Mouse (Mus musculus) heart, embryonic 13.5 days (tissue): ENCODE measurements around the gene Ercc6. TPM values are rescaled to one million over a fixed set of nuclear protein-coding genes. Genes with fewer than 3 reads are reported as not detected.
A peak's percentile ranks its signal among the peaks of the same experiment; 100 is the strongest.

Experiments used
- ATAC-seq: fragments of 200-750 bp; cut with Nextera tagmentation; 2 replicates; pipeline ENCODE4 v1.8.0; 2017; ENCODE audit warnings: moderate TSS enrichment; ENCODE audit not compliant: insufficient number of reproducible peaks, low FRiP score, low TSS enrichment; ENCODE audit errors: extremely low read depth
- H3K27ac ChIP-seq: fragments of 300-500 bp; sonication (generic); replicated peaks from 2 replicates; pipeline ENCODE4 v1.5.1; 2015; ENCODE audit warnings: moderate library complexity, mild to moderate bottlenecking, inconsistent platforms
- H3K27me3 ChIP-seq: fragments of 300-500 bp; sonication (generic); replicated peaks from 2 replicates; pipeline ENCODE4 v1.6.1; 2015; ENCODE audit warnings: mild to moderate bottlenecking, inconsistent platforms
- H3K36me3 ChIP-seq: fragments of 300-500 bp; sonication (generic); 2 replicates; pipeline ENCODE4 v1.6.1; 2015; ENCODE audit warnings: mild to moderate bottlenecking, inconsistent platforms
- H3K4me1 ChIP-seq: fragments of 300-500 bp; sonication (generic); 2 replicates; pipeline ENCODE4 v1.6.1; 2015; ENCODE audit warnings: inconsistent platforms
- H3K4me2 ChIP-seq: fragments of 300-500 bp; sonication (generic); 2 replicates; pipeline ENCODE4 v1.6.1; 2015; ENCODE audit warnings: inconsistent platforms, mild to moderate bottlenecking, moderate library complexity
- H3K4me3 ChIP-seq: fragments of 300-500 bp; sonication (generic); 2 replicates; pipeline ENCODE4 v1.5.1; 2015; ENCODE audit warnings: moderate library complexity, mild to moderate bottlenecking, inconsistent platforms
- H3K9ac ChIP-seq: fragments of 300-500 bp; sonication (generic); 2 replicates; pipeline ENCODE4 v1.6.1; 2015; ENCODE audit warnings: inconsistent platforms, mild to moderate bottlenecking, moderate library complexity
- H3K9me3 ChIP-seq: fragments of 300-500 bp; sonication (generic); 2 replicates; pipeline ENCODE4 v1.6.1; 2016; ENCODE audit warnings: inconsistent platforms
- WGBS: fragments of 180-500 bp; shearing (Covaris S2); methylation state at CpG from one replicate; pipeline ENCODE4 v1.1.7; 2015; ENCODE audit warnings: mixed read lengths; 5-methylcytosine and 5-hydroxymethylcytosine counted together
- polyA plus RNA-seq: library from polyadenylated mRNA; unstranded; fragments of >200 nt; fragmentation: Nextera tagmentation; extraction: Ambion mirVana; gene quantifications from 2 replicates; pipeline ENCODE4 v1.2.1, GENCODE M21; 2015

Gene Ercc6
- polyA plus RNA-seq, 1 experiment from 2014 or later = 10.6 TPM

GRCm38 (mm10) chr14:32501303-32501702 lies 12.0 kb upstream of the Ercc6 start:
- Histone ChIP-seq H3K4me1 (no peaks in the 10 kb centered on the region), H3K4me3 (no peak overlapping the region), H3K36me3 (no peaks in the 10 kb centered on the region), H3K9me3 (no peaks in the 10 kb centered on the region), H3K4me2 (no peak overlapping the region), H3K9ac (no peak overlapping the region), H3K27me3 (peaks cover 4% of the 10 kb centered on the region; the same call in 1 of the 2 replicates), H3K27ac (no peak overlapping the region)
- no peak for ATAC-seq
- 59% methylated on average over 2 of the region's 2 CpGs for WGBS

- Histone ChIP-seq H3K9ac (no peak overlapping the region), H3K27me3 (peaks cover 4% of the 10 kb centered on the region; the same call in 1 of the 2 replicates), H3K9me3 (no peaks in the 10 kb centered on the region), H3K4me1 (peaks cover under 1% of the 10 kb centered on the region; the same call in 1 of the 2 replicates), H3K4me2 (no peak overlapping the region), H3K4me3 (no peak overlapping the region), H3K27ac (no peak overlapping the region), H3K36me3 (no peaks in the 10 kb centered on the region)
- WGBS = 71% methylated on average over 9 of the region's 9 CpGs
- ATAC-seq = no peak
Observed at GRCm38 (mm10) chr14:32502764-32503688, 10.3 kb upstream of the Ercc6 start.

DNA sequence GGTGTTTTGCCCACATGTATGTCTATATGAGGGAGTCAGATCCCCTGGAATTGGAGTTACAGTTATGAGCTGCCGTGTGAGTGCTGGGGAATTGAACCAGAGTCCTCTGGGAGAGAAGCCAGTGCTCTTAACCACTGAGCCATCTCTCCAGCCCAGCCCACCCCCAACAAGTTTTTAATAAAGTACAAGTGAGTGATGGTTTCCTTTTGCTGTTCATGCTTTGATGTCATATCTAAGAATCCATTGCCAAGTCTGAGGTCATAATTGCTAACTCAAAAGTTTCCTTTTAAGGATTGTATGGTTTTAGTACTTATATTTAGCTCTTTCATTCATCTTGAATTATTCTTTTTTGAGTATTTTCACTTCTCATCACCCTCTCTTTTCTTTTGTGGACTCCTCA lies 9.4 kb upstream of the Ercc6 start:
- Histone ChIP-seq H3K4me2 (no peak overlapping the region), H3K36me3 (no peaks in the 10 kb centered on the region), H3K4me1 (peaks cover 6% of the 10 kb centered on the region; the same call in 1 of the 2 replicates), H3K27ac (no peak overlapping the region), H3K9ac (no peak overlapping the region), H3K4me3 (no peak overlapping the region), H3K27me3 (peaks cover 4% of the 10 kb centered on the region; the same call in 1 of the 2 replicates), H3K9me3 (no peaks in the 10 kb centered on the region)
- WGBS = 73% methylated on average over 1 of the region's 1 CpGs
- ATAC-seq = no peak

GRCm38 (mm10) chr14:32506329-32506728 lies 7.0 kb upstream of the Ercc6 start:
- Histone ChIP-seq H3K4me3 (no peak overlapping the region), H3K4me2 (no peak overlapping the region), H3K9me3 (no peaks in the 10 kb centered on the region), H3K4me1 (peaks cover 6% of the 10 kb centered on the region; the same call in 1 of the 2 replicates), H3K9ac (no peak overlapping the region), H3K27ac (no peak overlapping the region), H3K27me3 (peaks cover 4% of the 10 kb centered on the region), H3K36me3 (no peaks in the 10 kb centered on the region)
- 80% methylated on average over 10 of the region's 10 CpGs for WGBS
- ATAC-seq = no peak

GRCm38 (mm10) chr14:32507216-32507615 lies 6.1 kb upstream of the Ercc6 start:
- H3K27ac ChIP-seq = no peak overlapping the region
- WGBS = 74% methylated on average over 4 of the region's 4 CpGs
- H3K4me3 ChIP-seq = no peak overlapping the region

DNA sequence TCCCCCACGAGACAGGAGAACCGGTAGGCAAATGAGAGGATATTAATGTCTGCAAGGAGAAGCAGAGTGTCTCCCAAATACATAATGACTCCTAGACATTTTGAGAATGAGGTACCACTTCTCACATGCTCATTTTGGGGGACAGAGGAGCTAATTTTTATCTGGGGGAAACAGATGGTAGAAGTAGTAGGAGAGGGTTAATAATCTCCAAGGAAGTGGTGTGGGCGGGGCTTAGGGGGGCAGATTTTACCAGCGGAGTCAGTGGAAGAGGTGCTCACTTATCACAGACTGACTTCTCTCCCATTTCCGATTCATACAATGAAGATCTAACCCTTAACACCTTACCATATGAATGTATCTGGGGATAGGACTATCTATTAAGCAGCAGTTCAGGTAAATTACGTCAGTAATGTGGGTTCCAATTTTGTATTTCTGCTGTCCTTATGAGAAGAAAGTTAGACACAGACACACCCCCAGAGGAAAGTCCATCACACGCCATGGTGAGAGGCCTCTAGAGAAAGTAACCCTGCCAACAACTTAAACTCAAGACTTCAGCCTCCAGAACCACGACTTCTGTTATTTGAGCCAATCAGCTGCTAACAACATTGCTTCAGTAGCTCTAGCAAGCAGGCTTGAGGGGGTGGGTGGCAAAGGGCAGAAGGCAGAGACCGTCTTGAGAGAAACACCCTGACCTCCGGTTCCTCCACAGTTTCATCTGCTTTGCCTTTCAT lies 5.1 kb upstream of the Ercc6 start:
- WGBS = 43% methylated on average over 10 of the region's 10 CpGs

More at GRCm38 (mm10) chr14:32507216-32507615, 6.1 kb upstream of the Ercc6 start:
- Histone ChIP-seq H3K9me3 (no peaks in the 10 kb centered on the region), H3K27me3 (peaks cover 4% of the 10 kb centered on the region; the same call in 1 of the 2 replicates), H3K4me2 (no peak overlapping the region), H3K36me3 (no peaks in the 10 kb centered on the region), H3K4me1 (peaks cover 6% of the 10 kb centered on the region; the same call in 1 of the 2 replicates), H3K9ac (no peak overlapping the region)
- no peak for ATAC-seq

DNA sequence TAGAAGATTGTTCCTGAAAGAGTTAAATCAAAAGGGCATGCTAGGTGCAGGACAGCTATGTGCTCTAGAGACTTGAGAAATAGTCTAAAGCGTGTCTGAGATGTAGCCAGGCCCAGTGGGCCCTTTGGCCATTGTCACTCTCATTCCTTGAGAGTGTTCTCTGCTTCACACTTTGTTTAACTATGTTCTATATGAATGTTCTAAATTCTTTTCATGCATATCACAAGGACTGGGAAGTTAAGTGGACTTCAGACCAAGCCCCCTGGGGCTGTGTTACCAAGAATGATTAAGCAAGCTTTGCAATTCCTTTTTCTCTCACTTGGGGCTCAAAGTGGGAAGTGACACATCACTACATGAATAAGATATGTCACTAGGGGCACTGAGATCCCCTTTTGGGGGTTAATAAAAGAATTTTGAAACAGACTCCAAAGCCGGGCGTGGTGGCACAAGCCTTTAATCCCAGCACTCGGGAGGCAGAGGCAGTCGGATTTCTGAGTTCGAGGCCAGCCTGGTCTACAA lies 3.8 kb upstream of the Ercc6 start:
- H3K4me2 ChIP-seq = no peak overlapping the region
- no peak for ATAC-seq
- 73% methylated on average over 6 of the region's 6 CpGs for WGBS

More for the DNA sequence above, 5.1 kb upstream of the Ercc6 start:
- Histone ChIP-seq H3K4me3 (no peak overlapping the region), H3K4me1 (peaks cover 10% of the 10 kb centered on the region), H3K9me3 (no peaks in the 10 kb centered on the region), H3K27ac (no peak overlapping the region), H3K9ac (no peak overlapping the region), H3K4me2 (no peak overlapping the region), H3K27me3 (no peaks in the 10 kb centered on the region; the same call in 1 of the 2 replicates), H3K36me3 (no peaks in the 10 kb centered on the region)
- ATAC-seq = no peak

DNA sequence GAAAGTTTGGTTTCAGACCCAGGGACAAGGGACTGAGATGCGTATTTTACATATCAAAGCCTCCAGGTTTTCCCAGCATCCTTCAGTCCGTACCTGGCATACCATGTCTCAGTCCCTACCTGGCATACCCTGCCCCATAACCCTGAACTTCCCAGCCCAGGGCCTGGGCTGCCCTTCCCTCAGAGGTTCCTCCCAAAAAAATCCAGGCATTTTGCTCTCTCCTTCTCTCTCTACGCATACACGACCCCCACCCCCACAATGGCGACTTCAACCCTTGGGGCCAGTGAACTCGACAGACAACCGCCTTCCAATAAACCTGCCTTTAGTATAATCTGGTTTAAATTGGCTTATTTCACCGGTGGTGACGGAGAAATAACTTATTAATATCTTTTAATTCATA lies 409 bp upstream of the Ercc6 start:
- Histone ChIP-seq H3K9me3 (no peaks in the 10 kb centered on the region), H3K4me1 (peaks cover 22% of the 10 kb centered on the region), H3K27ac (no peak overlapping the region), H3K36me3 (peaks cover 16% of the 10 kb centered on the region), H3K9ac (peak overlapping the region; percentile 84), H3K27me3 (no peaks in the 10 kb centered on the region; the same call in 1 of the 2 replicates), H3K4me2 (peak overlapping the region; percentile 82), H3K4me3 (peak overlapping the region; percentile 78)
- 41% methylated on average over 9 of the region's 9 CpGs for WGBS
- ATAC-seq = no peak; the same call in 1 of the 2 replicates

More for the DNA sequence above, 3.8 kb upstream of the Ercc6 start:
- H3K4me3 ChIP-seq = no peak overlapping the region
- H3K27me3 ChIP-seq = no peaks in the 10 kb centered on the region; the same call in 1 of the 2 replicates
- H3K9ac ChIP-seq = no peak overlapping the region
- no peak overlapping the region for H3K27ac ChIP-seq
- H3K4me1 ChIP-seq = peaks cover 17% of the 10 kb centered on the region
- no peaks in the 10 kb centered on the region for H3K9me3 ChIP-seq
- H3K36me3 ChIP-seq = no peaks in the 10 kb centered on the region

DNA sequence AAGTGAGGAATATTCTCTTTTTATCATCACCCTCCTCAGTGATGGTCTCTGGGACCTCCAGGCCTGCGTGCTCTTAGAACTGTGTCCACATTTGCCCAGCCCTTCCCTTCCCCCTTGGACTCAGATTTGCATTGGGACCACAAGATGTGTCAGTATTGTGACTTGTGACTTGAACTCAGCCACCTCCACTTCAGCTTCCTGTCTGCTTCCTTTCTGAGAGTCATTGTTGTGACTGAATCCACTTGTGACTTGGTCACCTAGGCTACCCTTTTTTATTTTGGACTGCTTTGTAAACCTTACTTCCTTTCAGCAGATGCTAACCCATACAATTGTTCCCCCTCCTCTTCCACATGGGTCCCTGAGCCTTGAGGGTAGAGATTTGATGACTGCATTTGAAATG lies 2.8 kb downstream of the Ercc6 start:
- Histone ChIP-seq H3K27me3 (no peaks in the 10 kb centered on the region), H3K4me2 (no peak overlapping the region), H3K9me3 (no peaks in the 10 kb centered on the region), H3K27ac (no peak overlapping the region), H3K4me1 (peaks cover 16% of the 10 kb centered on the region), H3K4me3 (no peak overlapping the region), H3K9ac (no peak overlapping the region), H3K36me3 (peaks cover 45% of the 10 kb centered on the region)
- ATAC-seq = no peak
- WGBS = 85% methylated on average over 1 of the region's 1 CpGs

- Histone ChIP-seq H3K9me3 (no peaks in the 10 kb centered on the region), H3K27ac (no peak overlapping the region), H3K9ac (no peak overlapping the region), H3K4me3 (no peak overlapping the region), H3K4me2 (no peak overlapping the region), H3K27me3 (no peaks in the 10 kb centered on the region), H3K36me3 (peaks cover 59% of the 10 kb centered on the region), H3K4me1 (peaks cover 15% of the 10 kb centered on the region)
- 92% methylated on average over 2 of the region's 2 CpGs for WGBS
- ATAC-seq = no peak
Observed at GRCm38 (mm10) chr14:32518543-32518942, 5.2 kb downstream of the Ercc6 start.

- 74% methylated on average over 7 of the region's 7 CpGs for WGBS
Observed at GRCm38 (mm10) chr14:32520400-32520926, 7.1 kb downstream of the Ercc6 start.

More at GRCm38 (mm10) chr14:32520400-32520926, 7.1 kb downstream of the Ercc6 start:
- no peaks in the 10 kb centered on the region for H3K9me3 ChIP-seq
- no peak overlapping the region for H3K4me2 ChIP-seq
- no peak for ATAC-seq
- H3K4me1 ChIP-seq = peaks cover 17% of the 10 kb centered on the region
- H3K27ac ChIP-seq = no peak overlapping the region
- H3K36me3 ChIP-seq = peaks cover 66% of the 10 kb centered on the region
- no peak overlapping the region for H3K9ac ChIP-seq
- no peaks in the 10 kb centered on the region for H3K27me3 ChIP-seq
- no peak overlapping the region for H3K4me3 ChIP-seq
